ENCODE assay signal across 8 mouse cellular contexts in the genomic region with DNA sequence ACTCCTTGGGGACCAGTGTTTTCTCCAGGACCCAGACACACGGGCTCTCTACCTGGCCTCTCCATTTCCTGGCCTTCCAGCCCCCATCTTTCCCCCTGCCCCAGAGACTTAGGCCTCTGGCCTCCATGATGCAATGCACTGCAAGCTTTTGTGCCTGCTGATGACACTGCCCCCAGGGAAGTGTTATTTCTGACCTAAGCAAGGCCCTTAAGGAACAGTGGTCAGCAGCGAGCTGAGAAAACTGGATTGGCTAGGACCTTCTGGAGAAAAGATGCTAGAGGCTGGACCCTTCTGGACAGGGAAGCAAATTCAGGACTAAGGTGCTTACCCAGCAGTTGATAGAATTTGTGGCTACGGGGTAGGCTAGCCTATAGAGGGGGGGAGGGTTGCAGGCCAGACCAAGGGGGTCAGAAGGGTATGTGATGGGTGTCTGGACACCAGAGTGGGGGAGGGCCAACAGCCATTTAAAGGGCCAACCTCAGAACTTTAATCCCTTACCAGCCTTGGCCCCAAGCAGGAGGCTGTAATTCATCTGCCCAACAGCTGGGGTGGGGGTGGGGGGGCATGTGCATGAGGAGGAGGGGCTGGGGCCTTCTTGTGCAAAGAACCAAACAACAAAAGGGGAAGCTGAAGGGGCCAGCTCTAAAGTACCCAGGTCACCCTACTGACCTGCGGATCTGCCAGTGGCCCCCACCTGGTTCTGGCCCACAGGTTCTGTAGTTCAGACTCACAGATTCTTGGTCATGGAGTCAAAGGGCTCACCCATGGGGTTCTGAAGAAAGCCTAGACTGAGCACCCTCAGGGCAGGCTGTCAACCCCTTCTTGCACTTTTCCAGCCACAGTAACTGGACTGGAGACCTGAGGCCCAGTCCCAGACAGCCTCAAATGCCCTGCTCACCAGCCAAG. TPM values are rescaled to one million over a fixed set of nuclear protein-coding genes. Genes with fewer than 3 reads are reported as not detected.
A peak's percentile ranks its signal among the peaks of the same experiment; 100 is the strongest.
DNase-seq lines count a peak whose midpoint lies in the region; ATAC-seq and TF ChIP-seq lines count a peak whose summit lies in the region.

No protein-coding gene starts in this region.

- WGBS in heart, embryonic 11.5 days (ENCODE audit: insufficient replicate concordance), result 24% methylated on average over 4 of the region's 4 CpGs
- WGBS in embryonic facial prominence, embryonic 13.5 days, result 11% methylated on average over 4 of the region's 4 CpGs
- WGBS in kidney, embryonic 15.5 days, result 10% methylated on average over 4 of the region's 4 CpGs
- 9% methylated on average over 4 of the region's 4 CpGs for WGBS in neural tube, embryonic 11.5 days

- no peaks in the 10 kb centered on the region for H3K9me3 ChIP-seq in heart, embryonic 11.5 days (replicated peaks; ENCODE audit: control insufficient read depth, low read length)
- no peaks in the 10 kb centered on the region for H3K9me3 ChIP-seq in E14TG2a.4 (ENCODE audit: low read length)
- no peaks in the 10 kb centered on the region for H3K9me3 ChIP-seq in embryonic facial prominence, embryonic 13.5 days
- no peaks in the 10 kb centered on the region for H3K9me3 ChIP-seq in kidney, embryonic 15.5 days (replicated peaks)
- H3K9me3 ChIP-seq in neural tube, embryonic 11.5 days (ENCODE audit: control insufficient read depth, low read length), result no peaks in the 10 kb centered on the region

- DNase-seq in heart, adult 18-20 months, result no peak
- peak; percentile 35 for DNase-seq in neural tube, embryonic 11.5 days (ENCODE audit: low spot score)
- DNase-seq in frontal cortex, adult 2 months (ENCODE audit: extremely low spot score in 1 of 2, low spot score in 1 of 2), result no peak
- DNase-seq in spleen, adult 18-20 months, result no peak

- H3K9ac ChIP-seq in heart, embryonic 11.5 days (ENCODE audit: low read depth, low read length), result peak overlapping the region; percentile 80
- H3K9ac ChIP-seq in embryonic facial prominence, embryonic 13.5 days, result peak overlapping the region; percentile 96
- peak overlapping the region; percentile 70 for H3K9ac ChIP-seq in kidney, embryonic 15.5 days
- H3K9ac ChIP-seq in neural tube, embryonic 11.5 days (ENCODE audit: low read length), result peak overlapping the region; percentile 98

- H3K4me3 ChIP-seq in heart, embryonic 11.5 days (ENCODE audit: low read depth, low read length), result peak overlapping the region; percentile 83
- peak overlapping the region; percentile 88 for H3K4me3 ChIP-seq in E14TG2a.4 (replicated peaks; ENCODE audit: low read length)
- H3K4me3 ChIP-seq in embryonic facial prominence, embryonic 13.5 days, result peak overlapping the region; percentile 79
- peak overlapping the region; percentile 77 for H3K4me3 ChIP-seq in kidney, embryonic 15.5 days (replicated peaks)
- peak overlapping the region; percentile 81 for H3K4me3 ChIP-seq in neural tube, embryonic 11.5 days (ENCODE audit: low read depth, low read length)

- peak overlapping the region; percentile 99 for H3K4me2 ChIP-seq in heart, embryonic 11.5 days
- peak overlapping the region; percentile 97 for H3K4me2 ChIP-seq in embryonic facial prominence, embryonic 13.5 days
- H3K4me2 ChIP-seq in kidney, embryonic 15.5 days, result peak overlapping the region; percentile 95
- peak overlapping the region; percentile 94 for H3K4me2 ChIP-seq in neural tube, embryonic 11.5 days (ENCODE audit: low read depth)

- no peak for ATAC-seq in heart, embryonic 11.5 days (replicated peaks; ENCODE audit: insufficient number of reproducible peaks, low FRiP score, low TSS enrichment)
- no peak for ATAC-seq in embryonic facial prominence, embryonic 13.5 days (ENCODE audit: insufficient number of reproducible peaks, insufficient read depth, low FRiP score, low TSS enrichment, low read depth)
- no peak for ATAC-seq in kidney, embryonic 15.5 days (replicated peaks; ENCODE audit: low FRiP score)
- ATAC-seq in neural tube, embryonic 11.5 days (ENCODE audit: insufficient read depth, low FRiP score, low TSS enrichment), result no peak

- peaks cover 54% of the 10 kb centered on the region for H3K4me1 ChIP-seq in heart, embryonic 11.5 days (ENCODE audit: control insufficient read depth, insufficient read depth, low read length)
- peaks cover 73% of the 10 kb centered on the region for H3K4me1 ChIP-seq in E14TG2a.4 (replicated peaks; ENCODE audit: low read depth, low read length)
- peaks cover 55% of the 10 kb centered on the region for H3K4me1 ChIP-seq in embryonic facial prominence, embryonic 13.5 days
- H3K4me1 ChIP-seq in kidney, embryonic 15.5 days, result peaks cover 72% of the 10 kb centered on the region
- peaks cover 50% of the 10 kb centered on the region for H3K4me1 ChIP-seq in neural tube, embryonic 11.5 days (ENCODE audit: control insufficient read depth, insufficient read depth, low read length)

- H3K27ac ChIP-seq in heart, embryonic 11.5 days (ENCODE audit: low read depth, low read length), result peak overlapping the region; percentile 97
- peak overlapping the region; percentile 98 for H3K27ac ChIP-seq in embryonic facial prominence, embryonic 13.5 days
- H3K27ac ChIP-seq in kidney, embryonic 15.5 days, result peak overlapping the region; percentile 97
- peak overlapping the region; percentile 100 for H3K27ac ChIP-seq in neural tube, embryonic 11.5 days (ENCODE audit: low read depth, low read length)

- TF ChIP-seq CTCF in E14TG2a.4 (conservative IDR thresholded peaks at IDR 0.05; ENCODE audit: low read length), result no peak

- no peaks in the 10 kb centered on the region for H3K27me3 ChIP-seq in heart, embryonic 11.5 days (ENCODE audit: control insufficient read depth, insufficient read depth, low read length)
- H3K27me3 ChIP-seq in E14TG2a.4 (ENCODE audit: insufficient read depth, low read length), result peaks cover 11% of the 10 kb centered on the region
- no peaks in the 10 kb centered on the region for H3K27me3 ChIP-seq in embryonic facial prominence, embryonic 13.5 days
- no peaks in the 10 kb centered on the region for H3K27me3 ChIP-seq in kidney, embryonic 15.5 days
- no peaks in the 10 kb centered on the region for H3K27me3 ChIP-seq in neural tube, embryonic 11.5 days (ENCODE audit: control insufficient read depth, insufficient read depth, low read length)

- peaks cover 2% of the 10 kb centered on the region; the same call in 1 of the 2 replicates for H3K36me3 ChIP-seq in heart, embryonic 11.5 days (ENCODE audit: control insufficient read depth, insufficient read depth, low read length)
- peaks cover 11% of the 10 kb centered on the region for H3K36me3 ChIP-seq in E14TG2a.4 (ENCODE audit: insufficient read depth, low read length)
- peaks cover 19% of the 10 kb centered on the region for H3K36me3 ChIP-seq in embryonic facial prominence, embryonic 13.5 days
- H3K36me3 ChIP-seq in kidney, embryonic 15.5 days, result peaks cover 16% of the 10 kb centered on the region
- no peaks in the 10 kb centered on the region; the same call in 1 of the 2 replicates for H3K36me3 ChIP-seq in neural tube, embryonic 11.5 days (ENCODE audit: control insufficient read depth, insufficient read depth, low read length)

RNA-seq across cellular contexts. Expression of gene Kdm6b, which starts 1.2 kb away (rescaled TPM):
- 21.5 and 25.1 TPM in 2 replicates for polyA plus RNA-seq in heart, embryonic 11.5 days (2014; fragmentation: Nextera tagmentation; extraction: Ambion mirVana)
- 10 to 100 TPM; 15.8 to 18.0 TPM for total RNA-seq in heart, adult 18-20 months (2021)
- 41.3 and 43.1 TPM in 2 replicates for polyA plus RNA-seq in embryonic facial prominence, embryonic 13.5 days (2015; fragmentation: Nextera tagmentation; extraction: Ambion mirVana)
- polyA plus RNA-seq in kidney, embryonic 15.5 days (2015; fragmentation: Nextera tagmentation; extraction: Ambion mirVana), result 32.6 and 33.0 TPM in 2 replicates
- polyA plus RNA-seq in neural tube, embryonic 11.5 days (2014; fragmentation: Nextera tagmentation; extraction: Ambion mirVana), result 37.9 and 42.0 TPM in 2 replicates
- 12.3 and 12.7 TPM in 2 replicates for polyA plus RNA-seq in frontal cortex, adult 2 months (2012; rRNA removed)

RNA-seq across cellular contexts. Expression of gene Tmem88, which starts 16.6 kb away (rescaled TPM):
- 30.5 and 31.7 TPM in 2 replicates for polyA plus RNA-seq in heart, embryonic 11.5 days (2014; fragmentation: Nextera tagmentation; extraction: Ambion mirVana)
- total RNA-seq in heart, adult 18-20 months (2021), result 10 to 100 TPM; 10.3 to 14.3 TPM
- polyA plus RNA-seq in embryonic facial prominence, embryonic 13.5 days (2015; fragmentation: Nextera tagmentation; extraction: Ambion mirVana), result 13.2 and 16.4 TPM in 2 replicates
- 41.9 and 44.3 TPM in 2 replicates for polyA plus RNA-seq in kidney, embryonic 15.5 days (2015; fragmentation: Nextera tagmentation; extraction: Ambion mirVana)
- 13.1 and 17.2 TPM in 2 replicates for polyA plus RNA-seq in neural tube, embryonic 11.5 days (2014; fragmentation: Nextera tagmentation; extraction: Ambion mirVana)
- polyA plus RNA-seq in frontal cortex, adult 2 months (2012; rRNA removed), result 4.1 and 4.6 TPM in 2 replicates

RNA-seq across cellular contexts. Expression of gene Cyb5d1, which starts 19.2 kb away (rescaled TPM):
- polyA plus RNA-seq in heart, embryonic 11.5 days (2014; fragmentation: Nextera tagmentation; extraction: Ambion mirVana), result 19.6 and 25.0 TPM in 2 replicates
- 10 to 100 TPM; 30.2 to 32.2 TPM for total RNA-seq in heart, adult 18-20 months (2021)
- 43.4 and 46.5 TPM in 2 replicates for polyA plus RNA-seq in embryonic facial prominence, embryonic 13.5 days (2015; fragmentation: Nextera tagmentation; extraction: Ambion mirVana)
- polyA plus RNA-seq in kidney, embryonic 15.5 days (2015; fragmentation: Nextera tagmentation; extraction: Ambion mirVana), result 30.2 and 30.5 TPM in 2 replicates
- 44.7 and 48.4 TPM in 2 replicates for polyA plus RNA-seq in neural tube, embryonic 11.5 days (2014; fragmentation: Nextera tagmentation; extraction: Ambion mirVana)
- polyA plus RNA-seq in frontal cortex, adult 2 months (2012; rRNA removed), result 34.2 and 35.7 TPM in 2 replicates

RNA-seq across cellular contexts. Expression of gene Naa38, which starts 19.4 kb away (rescaled TPM):
- 166 and 170 TPM in 2 replicates for polyA plus RNA-seq in heart, embryonic 11.5 days (2014; fragmentation: Nextera tagmentation; extraction: Ambion mirVana)
- total RNA-seq in heart, adult 18-20 months (2021), result 100 to 1,000 TPM; 112 to 118 TPM
- 145 and 150 TPM in 2 replicates for polyA plus RNA-seq in embryonic facial prominence, embryonic 13.5 days (2015; fragmentation: Nextera tagmentation; extraction: Ambion mirVana)
- 153 and 155 TPM in 2 replicates for polyA plus RNA-seq in kidney, embryonic 15.5 days (2015; fragmentation: Nextera tagmentation; extraction: Ambion mirVana)
- 125 and 129 TPM in 2 replicates for polyA plus RNA-seq in neural tube, embryonic 11.5 days (2014; fragmentation: Nextera tagmentation; extraction: Ambion mirVana)
- 179 and 182 TPM in 2 replicates for polyA plus RNA-seq in frontal cortex, adult 2 months (2012; rRNA removed)

RNA-seq across cellular contexts. Expression of gene Chd3, which starts 45.5 kb away (rescaled TPM):
- polyA plus RNA-seq in heart, embryonic 11.5 days (2014; fragmentation: Nextera tagmentation; extraction: Ambion mirVana), result 15.5 and 21.8 TPM in 2 replicates
- total RNA-seq in heart, adult 18-20 months (2021), result 10 to 100 TPM; 16.2 to 26.3 TPM
- polyA plus RNA-seq in embryonic facial prominence, embryonic 13.5 days (2015; fragmentation: Nextera tagmentation; extraction: Ambion mirVana), result 135 and 142 TPM in 2 replicates
- 54.8 and 62.8 TPM in 2 replicates for polyA plus RNA-seq in kidney, embryonic 15.5 days (2015; fragmentation: Nextera tagmentation; extraction: Ambion mirVana)
- polyA plus RNA-seq in neural tube, embryonic 11.5 days (2014; fragmentation: Nextera tagmentation; extraction: Ambion mirVana), result 57.3 and 60.1 TPM in 2 replicates
- 374 and 399 TPM in 2 replicates for polyA plus RNA-seq in frontal cortex, adult 2 months (2012; rRNA removed)
